Mouse (Mus musculus) kidney, adult 8-10 months (tissue): ENCODE measurements at regions not wholly inside any gene's neighbourhood (a gene's known extent, or its start where the extent isn't known, plus 50 kb on each side); places are given as distances from the start of the nearest gene placed in this dataset.

ENCODE experiments used
- DNase-seq, 2 experiments: peaks; one replicate each; pipeline ENCODE4 v3.0.0; 2022

DNA sequence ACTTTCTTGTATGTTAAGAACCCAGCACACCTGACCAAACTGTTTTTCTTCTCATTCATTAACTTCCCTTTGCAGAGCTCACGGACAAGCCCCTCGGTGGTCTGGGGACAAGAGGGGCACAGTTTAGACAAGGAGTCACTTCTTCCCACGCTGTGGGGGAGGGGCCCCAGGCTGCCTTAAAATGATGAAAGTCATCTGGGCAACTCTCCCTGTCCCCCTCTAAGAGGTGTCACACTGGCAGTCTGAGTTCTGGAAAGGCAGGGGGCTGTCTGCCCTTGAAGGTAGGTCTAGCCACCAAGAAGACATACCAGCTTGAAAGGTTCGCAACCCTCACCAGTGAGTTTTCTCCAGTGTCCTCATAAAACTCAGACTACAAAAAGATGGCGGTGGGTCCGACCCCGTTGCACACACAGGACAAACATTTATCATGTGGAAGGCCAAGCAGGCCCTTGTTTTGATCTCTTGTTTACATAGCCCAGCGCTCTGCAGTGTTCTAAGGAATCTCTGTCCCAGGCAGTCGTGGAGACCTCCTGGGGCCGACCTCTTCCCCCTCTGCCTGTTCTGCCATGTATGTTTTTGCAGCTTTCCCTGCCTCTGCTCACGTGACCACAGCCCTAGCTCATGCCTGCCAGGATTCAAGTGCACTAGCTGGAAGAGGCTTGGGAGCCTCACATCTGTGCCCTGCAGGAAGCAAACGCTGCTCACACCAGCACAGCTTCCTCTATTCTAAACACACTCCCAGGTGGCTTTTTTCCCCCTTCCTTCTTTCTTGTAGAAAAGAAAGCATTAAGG is 259.2 kb downstream of the Cxcl12 start:
- no peak for DNase-seq

DNA sequence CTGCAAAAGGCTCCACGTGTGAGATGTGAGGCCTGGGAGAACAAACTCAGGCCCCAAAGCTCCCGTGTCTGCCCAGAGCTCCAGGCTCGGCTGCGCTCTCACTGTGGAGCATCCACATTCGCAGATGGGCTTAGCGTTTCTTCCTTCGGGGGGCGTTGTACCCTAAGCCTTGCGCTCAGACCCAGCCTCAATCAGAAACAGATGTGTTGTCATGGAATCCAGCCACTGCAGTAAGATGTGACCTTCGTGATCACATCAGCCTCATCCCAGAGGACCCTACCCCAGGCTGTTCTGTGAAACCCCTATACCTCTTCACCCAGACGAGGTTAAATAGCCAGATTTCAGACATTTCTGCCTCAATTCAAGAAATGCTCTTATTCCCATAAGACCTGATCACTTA is 260.1 kb downstream of the Cxcl12 start:
- DNase-seq: no peak

DNA sequence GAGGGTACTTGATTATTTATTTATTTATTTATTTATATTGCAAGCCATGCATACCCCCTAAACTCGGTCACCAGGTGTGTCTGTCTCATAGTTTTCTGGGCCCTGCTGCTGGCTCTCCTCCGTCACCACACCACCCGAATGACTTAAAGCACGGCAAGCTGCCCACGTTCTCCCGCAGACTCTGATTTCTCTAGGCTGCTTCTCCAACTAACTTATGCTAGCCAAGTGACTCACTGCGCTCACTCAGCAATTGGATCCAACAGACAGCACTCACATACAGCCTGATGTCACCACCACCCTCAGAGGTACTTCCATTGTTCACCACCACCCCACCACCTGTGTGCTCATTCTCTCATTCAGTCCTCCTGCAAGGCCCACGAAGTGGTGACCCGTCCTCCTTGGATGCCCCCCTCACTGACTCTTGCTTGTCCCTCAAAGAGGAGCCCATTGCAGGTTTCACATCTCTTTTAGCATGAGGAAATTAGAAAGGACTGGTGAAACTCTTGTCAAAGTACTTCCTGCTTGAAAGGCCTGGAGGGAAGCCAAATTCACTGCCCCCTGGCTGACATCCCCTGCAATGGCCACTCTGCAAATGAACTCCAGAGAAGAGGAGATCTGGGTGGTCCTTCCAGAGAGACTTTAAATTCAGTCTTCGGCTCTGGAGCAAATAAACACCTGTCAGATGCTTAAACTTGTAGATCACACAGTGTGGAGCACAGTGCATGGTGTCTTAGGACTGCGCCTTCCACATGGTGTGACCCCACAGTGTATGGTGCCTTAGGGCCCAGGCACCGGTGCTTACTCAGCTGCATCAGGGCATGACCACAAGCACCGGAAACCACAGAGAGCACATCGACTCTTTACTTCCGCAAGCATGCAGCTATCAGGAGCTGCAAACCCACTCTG is 262.8 kb downstream of the Cxcl12 start:
- peak in 1 of 2 experiments; percentile 17 for DNase-seq

DNA sequence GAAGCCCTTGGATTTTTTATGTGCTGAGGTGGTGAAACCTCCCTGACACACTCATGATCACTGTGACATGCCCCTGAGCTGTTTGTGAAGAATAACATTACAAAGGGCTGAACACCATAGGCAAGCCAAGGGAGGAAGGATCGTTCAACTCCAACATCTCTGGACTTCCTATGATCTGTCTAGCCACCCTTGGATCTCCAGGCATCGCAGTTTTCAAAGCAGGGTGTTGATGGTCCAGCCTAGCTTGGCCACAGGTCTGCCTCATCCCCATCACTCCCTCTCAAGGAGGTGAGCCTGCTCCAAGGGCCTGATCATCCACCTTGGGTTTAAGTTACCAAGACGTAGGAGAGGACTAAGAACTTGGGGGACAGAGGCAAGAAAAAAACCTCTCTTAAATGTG is 268.5 kb downstream of the Cxcl12 start:
- no peak for DNase-seq

DNA sequence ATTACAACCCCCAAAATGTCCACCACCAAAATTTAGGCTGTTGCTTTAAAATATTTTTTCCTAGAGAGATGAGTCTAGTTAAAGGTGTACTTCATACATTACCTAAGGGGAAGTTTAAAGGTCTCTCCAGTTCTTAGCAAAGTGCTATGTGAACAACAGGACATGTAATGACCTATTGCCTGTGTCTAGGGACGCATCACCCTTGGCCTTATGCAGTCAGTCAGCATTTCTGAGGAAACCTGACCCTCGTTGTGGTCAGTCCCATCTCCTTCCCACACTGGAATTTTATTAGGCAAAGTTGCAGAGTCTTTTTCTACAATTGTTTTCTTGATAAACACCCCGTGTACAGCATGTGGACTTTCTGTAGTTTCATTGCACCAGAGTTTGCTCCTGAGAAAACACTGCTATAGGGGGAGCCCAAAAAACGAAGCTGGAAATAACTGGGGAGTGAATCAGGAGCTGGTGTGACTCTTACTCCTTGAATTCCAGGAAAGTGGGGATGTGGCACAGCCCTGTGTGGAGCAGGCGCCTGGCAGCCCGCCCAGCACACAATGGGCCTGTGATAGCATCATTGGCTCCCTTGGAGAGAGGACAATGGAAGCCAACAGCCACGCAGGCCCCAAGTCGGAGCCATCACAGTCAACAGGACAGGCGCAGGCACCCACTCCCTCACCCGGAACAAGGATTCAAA is 269.2 kb downstream of the Cxcl12 start:
- peak in 1 of 2 experiments; percentile 8 for DNase-seq

DNA sequence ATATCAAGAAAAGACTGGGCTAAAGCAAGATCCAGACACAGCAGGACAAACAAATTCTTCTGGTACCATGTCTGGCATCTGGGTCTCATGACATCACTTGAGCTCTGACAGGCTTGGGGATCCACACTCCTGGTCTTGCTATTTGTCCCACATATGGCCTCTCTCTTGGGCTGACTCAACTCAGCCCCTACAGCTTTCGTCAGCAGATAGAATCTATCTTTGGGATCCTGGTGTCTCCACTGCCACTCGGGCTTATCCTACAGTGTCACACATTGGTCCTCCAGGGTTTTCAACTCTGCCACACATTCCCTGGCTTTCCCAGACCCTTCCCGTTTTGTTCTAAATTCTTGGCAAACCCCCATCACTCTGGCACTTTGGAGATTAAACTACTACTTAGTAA is 280.3 kb downstream of the Cxcl12 start:
- no peak for DNase-seq

DNA sequence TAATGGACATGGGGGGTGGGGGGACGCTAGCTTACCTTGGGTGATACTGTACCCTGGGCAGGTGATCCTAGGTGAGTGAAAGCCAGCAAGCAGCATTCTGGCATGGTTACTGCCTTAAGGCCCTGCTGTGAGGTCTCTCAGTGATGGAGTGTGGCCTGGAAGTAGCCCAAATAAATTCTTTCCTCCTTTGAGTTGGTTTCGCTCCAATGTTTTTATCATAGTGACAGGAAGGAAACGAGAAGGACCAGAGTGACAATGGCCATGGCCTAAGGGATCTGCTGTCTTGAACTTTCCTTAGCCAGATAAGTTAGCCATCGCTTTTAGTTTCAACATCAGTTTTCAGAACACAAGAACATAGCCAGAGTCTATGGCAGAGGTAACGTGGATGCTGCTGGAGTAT is 282.7 kb downstream of the Cxcl12 start:
- peak in 1 of 2 experiments; percentile 11 for DNase-seq

DNA sequence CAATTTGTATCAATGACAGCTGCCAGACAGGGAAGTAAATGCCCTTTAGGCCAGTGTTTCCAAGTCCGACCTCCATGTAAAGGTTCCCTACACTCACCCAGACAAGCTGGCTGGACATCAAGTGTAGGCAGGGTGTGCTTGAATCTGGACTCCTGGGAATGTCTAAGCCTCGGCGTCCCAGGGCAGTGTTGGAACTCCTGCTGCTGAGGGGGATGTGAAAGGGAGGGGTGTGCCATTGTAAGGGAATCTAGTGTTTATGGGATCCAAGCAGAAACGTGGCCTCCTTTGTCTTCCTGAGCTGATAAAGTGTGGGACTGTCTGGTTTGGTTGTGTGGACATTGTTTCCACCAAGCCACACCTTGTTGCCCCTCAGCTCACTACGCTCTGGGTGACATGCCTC is 291.9 kb downstream of the Cxcl12 start:
- no peak for DNase-seq

DNA sequence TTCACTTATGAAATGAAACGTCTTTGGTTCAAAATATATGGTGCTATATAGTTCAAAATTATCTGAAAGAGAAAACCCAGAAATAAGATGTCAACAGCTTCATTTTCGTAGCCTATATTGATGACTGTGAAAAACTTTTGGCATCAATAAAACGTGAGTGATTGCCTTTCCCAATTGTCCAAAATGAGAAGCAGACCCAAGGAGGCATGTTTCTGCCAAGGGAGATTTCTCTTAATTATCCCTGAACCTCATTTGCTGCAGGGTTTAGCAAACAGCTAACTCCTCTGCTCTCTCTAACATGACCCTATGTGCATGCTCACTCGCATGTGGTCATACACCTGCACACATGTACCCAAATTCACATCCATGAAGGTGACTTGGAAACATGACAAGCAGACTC is 296.8 kb downstream of the Cxcl12 start:
- DNase-seq: no peak

DNA sequence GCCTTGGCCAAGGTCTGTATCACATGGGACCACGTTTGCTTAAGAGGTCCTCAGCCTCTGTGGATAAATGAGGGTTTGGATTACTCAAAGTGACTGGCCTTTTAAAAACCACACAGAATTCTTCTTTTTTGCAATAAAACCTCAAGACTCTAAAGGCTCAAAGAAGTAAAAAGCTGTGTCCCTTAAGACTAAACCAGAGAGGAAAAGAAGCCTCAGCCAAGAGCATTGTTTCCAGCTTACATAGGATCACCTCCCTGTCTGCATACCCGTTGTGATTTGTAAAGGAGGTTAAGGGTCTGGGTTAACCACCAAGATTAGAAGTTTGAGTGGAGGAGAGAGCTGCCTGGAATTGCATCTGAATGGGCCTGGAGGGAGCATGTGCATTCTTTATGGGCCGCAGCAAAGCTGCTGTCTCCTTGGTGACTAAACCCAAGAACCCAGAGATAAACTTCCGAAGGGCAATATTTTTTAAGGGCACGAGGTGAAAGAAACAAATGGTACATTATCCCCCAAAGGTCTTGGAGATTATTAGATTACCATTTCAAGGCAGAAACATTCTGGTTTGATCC is 297.4 kb downstream of the Cxcl12 start:
- DNase-seq: no peak

DNA sequence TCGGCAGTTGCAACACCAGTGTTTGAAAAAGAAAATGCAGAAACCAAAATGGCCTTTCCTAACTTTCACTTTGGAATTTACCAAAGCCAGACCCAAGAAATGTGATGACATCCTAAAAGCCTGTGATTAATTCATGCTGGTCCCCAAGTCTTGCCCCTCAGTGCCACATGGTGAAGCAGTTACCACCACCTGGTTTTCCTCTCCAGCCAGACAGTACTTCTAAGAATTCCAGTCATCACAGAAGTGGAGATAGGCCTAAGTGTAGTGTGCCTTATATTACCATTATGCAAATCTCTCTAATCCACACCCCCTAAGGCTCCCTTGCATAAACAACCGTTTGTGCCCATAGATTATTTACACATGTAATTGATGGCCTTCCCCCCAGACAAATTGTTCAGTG is 311.0 kb downstream of the Cxcl12 start:
- no peak for DNase-seq

DNA sequence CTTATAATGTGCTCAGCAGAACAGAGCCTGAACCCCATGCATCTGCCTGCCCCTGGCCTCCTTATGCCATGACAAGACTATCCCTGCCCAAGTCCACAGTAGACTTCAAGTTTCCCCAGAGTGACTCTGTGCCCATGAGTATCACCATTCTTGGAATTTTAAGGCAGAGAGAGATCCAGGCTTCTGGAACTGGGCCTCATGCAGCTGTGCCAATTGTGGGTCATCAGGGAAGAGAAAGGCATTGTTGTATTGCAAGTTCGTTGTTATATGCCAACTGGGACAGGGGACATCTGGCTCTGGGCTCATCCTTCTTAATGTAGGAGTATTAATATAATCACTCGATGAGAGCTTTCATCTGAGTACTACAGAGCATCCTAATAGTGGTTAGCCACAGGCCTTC is 312.1 kb downstream of the Cxcl12 start:
- DNase-seq: no peak

DNA sequence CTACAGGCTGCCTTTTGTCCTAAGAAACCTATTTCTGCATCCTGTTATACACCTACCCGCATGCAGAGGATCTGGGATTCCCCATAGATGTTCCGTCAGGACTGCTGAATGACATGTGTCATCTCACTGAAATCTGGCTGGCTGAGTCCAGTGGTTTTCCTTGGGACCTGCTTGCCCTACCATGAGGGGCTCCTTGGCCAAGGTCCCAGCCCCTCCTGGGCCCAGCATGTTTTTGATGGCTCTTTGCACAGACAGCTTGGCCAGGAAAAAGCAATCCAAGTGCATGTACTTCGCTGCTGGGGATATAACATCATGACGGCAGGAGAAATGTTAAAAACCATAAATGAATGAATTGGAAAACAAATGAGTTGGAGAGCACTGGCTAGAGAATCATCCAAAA is 320.8 kb downstream of the Cxcl12 start:
- no peak for DNase-seq

DNA sequence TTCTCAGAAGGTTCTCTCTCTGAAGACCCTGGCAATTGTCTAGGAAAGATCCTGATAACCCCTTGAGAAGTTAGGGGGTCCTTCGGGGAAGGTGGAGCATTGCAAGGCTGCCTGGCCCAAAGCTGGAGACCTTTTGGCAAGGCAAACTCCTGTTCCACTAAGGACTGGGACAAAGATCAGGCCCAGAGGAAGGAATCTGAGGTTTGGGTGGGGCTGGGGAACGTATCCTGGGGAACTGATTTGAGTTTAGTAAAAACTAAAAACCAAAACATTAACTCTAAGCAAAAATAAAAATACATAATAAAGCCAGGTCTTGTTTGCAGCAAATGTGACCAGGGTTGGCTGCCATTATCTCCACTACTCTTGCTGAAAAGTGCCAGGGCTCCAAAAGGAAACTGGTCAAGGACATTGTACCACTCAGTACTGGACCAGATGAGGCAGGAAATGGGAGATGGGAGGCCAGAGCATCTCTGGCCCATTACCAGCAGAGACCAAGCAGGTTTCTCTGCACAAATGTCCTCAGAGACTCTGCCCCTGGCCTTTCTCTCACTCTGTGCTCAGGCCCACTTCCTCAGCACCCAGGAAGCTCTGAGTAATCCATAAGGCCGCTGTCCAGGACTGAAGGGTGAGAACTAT is 321.5 kb downstream of the Cxcl12 start:
- DNase-seq: no peak

DNA sequence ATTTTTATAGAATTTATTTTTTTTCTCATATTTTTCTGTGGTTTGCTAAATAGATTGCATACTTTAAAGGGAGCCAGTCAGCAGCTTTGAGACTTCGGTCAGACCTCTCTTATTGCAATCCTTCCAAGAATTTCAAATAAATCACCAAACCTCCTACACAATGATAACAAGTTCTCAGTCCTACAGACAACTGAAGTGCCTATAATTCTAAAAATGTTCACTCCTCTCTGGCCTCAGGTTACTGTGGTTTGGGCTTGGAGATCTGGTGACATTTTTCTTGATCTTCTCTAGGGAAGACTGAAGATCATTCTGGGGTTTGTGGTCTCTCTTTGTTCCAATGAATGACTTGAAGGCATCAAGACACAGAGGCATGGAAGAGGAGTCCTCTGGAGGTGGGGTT is 326.6 kb downstream of the Cxcl12 start:
- no peak for DNase-seq

DNA sequence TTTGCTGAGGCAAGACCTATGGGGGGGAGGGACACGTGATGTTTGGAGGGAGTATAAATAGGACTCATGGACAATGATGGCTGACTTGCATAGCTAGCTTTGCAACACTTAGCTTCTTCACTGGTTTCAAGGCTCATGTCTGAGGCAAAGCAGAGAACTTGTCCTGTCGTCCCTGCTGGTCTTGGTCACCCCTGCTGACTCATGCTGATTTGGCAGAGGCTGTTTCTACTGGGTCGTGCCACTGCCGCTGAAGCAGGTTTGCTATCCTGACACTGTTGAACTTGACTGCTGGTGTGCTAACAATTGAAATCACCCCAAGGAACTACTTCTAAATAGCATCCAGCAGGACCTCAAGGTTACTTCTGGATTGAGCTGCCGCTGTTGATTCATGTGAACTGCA is 329.0 kb downstream of the Cxcl12 start:
- DNase-seq: no peak

DNA sequence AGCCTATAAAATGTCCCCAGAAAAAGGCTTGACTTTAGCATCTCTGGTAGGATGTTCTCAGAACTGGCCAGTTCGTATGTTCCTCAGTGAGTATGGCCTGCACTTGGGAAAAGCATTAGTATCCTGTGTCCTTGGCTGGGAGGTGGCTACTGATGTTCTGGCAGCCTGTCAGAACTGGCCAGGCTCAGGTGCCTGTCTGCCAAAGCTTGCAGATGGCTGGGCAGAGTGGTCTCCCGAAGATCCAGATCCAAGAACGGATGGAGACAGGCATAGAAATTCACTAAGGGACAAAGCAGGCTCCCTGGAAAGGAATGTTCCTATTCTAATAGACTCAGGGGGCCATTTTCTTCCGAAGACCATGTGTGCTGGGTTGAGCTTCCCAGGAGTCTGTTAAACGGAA is 329.6 kb downstream of the Cxcl12 start:
- no peak for DNase-seq

DNA sequence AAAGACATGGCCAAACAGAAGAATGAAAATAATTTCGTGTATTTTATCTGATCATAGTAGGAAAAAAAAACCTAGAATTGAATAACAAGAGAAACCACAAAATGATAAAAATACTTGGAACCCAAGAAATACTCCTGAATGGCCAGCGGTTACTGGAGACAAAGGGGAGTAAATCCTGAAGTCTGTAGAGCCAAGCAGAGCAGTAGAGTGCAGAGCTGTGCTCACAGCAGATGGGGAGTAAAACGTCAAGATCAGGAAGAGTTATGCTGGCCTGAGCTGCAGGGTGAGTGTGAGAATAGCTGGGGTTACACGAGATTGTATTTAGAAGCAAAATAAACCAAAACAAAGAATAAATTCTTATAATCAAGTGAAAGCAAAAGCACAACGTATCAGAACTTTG is 334.0 kb downstream of the Cxcl12 start:
- peak in 1 of 2 experiments; percentile 18 for DNase-seq

DNA sequence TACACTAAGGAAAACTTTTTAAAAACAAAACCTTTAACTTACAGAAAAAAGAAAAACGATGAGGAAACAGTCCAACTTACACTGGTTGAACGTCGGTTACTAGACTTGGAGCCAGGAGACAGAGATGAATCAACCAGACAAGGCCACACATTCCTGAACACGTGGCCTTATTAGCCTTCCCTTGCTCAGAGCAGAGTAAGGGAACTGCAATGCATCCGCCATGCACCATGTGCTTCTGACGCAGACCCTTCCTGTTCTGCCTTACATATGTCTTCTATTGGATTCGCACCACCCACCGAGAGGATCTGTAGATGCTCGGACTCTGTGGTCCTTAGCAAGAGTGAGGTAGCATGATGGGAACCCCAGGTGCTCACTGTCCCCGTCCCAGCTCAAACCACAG is 336.2 kb upstream of the Zfp637 start:
- DNase-seq: no peak

DNA sequence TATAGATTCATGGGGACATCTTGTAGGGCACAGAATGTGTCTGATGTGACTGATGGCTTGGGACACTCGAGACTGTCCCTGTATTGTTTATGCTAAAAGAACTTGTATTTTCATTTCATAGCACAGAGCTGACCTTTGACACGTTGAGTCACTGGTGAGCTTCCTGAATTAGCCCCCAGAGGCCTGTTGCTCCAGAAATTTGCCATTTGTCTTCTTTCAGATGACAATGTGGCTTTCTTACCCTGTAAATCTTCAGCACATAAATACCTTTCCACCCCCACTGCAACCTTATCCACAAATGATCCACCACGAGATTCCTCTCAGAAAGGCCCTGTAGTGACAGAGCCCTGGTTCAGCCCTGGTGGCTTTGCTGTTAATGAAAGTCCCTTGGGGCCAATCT is 335.5 kb upstream of the Zfp637 start:
- DNase-seq: peak; percentile 11 to 33

DNA sequence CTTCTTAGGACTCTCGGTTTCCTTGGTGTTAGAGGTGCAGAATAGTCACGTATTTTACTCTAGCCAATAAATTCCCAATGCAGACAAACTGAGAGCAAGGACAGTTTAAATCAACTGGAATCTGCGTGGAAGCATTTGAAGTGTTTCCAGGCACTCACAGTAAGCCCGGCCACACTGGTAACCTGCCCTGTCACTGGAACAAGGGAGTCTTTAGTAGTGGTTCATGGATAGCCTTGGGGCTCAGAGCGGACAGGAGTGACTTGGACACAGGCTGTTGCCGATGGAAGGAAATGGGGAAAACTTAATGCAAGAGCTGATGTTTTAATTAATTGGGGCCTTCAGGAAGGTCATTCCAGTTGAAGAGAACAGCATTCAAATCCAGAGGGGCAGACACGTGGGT is 334.4 kb upstream of the Zfp637 start:
- no peak for DNase-seq

DNA sequence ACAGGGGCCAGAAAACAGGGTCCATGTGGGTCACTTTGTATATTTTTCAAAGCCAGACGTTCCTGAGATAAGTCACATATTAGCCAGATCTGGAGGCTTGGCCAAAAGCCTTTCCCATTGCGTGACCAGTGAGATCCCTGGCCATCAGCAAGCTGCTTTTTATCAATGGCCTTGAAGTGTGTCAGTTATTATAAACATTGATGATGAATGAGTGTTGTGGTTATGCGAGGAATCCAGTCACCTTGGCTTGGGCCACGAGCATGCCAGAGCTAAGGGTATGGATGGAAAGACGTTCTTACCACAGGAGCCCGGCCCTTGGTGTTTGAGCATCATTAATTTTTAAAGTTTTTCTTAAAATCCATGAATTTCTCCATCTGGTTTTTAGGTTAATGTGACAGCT is 332.1 kb upstream of the Zfp637 start:
- DNase-seq: no peak

DNA sequence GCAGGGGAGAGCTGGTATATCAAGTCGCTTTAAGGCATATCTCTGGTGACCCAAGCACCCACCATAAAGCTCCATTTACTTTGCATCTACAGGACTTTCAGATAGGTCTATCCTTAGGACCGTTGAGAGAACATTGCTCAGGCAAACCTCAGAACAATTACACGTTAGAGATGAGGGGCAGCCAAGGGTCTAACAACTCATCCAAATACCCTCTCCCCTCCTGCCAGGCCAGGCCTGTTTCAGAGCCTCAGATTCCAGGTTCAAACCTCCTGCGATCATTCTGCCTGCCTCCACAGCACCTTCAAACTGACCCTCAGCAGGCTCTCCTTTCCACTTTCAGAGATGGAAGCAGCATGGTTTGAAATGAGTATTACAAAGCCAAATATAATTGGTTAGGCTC is 331.0 kb upstream of the Zfp637 start:
- DNase-seq: no peak
